Mouse (Mus musculus) skeletal muscle tissue, postnatal 0 days (tissue): ENCODE results near the gene Psg19. TPM values are rescaled to one million over a fixed set of nuclear protein-coding genes. Genes with fewer than 3 reads are reported as not detected.

Source experiments
- polyA plus RNA-seq: library from polyadenylated mRNA; unstranded; fragments of >200 nt; fragmentation: Nextera tagmentation; extraction: Ambion mirVana; gene quantifications from 2 replicates; pipeline ENCODE4 v1.2.1, GENCODE M21; 2015

Gene Psg19
- not detected in 2 replicates for polyA plus RNA-seq

DNA sequence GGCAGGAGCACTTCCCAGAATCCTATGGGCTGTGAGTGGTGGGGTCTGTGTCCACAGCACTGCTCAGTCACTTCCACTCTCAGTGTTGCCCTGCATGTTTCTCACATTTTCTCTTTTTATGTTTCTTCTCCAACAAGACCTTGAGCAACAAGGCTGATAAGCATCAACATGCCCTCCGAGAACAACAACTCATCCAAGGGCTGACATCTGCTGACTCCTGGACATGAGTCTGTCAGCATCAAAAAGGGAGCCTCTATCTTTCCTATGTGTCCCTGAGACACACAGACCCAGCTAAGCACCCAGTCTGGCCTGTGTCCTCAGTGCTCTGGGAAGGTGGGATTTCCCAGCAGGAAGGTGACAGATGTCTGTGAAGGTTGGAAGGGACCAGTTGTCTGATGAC, at the start of gene Psg19:
Gene Psg19, minus strand, starts transcription at position 101 of the 400 bp plus-strand sequence.

DNA sequence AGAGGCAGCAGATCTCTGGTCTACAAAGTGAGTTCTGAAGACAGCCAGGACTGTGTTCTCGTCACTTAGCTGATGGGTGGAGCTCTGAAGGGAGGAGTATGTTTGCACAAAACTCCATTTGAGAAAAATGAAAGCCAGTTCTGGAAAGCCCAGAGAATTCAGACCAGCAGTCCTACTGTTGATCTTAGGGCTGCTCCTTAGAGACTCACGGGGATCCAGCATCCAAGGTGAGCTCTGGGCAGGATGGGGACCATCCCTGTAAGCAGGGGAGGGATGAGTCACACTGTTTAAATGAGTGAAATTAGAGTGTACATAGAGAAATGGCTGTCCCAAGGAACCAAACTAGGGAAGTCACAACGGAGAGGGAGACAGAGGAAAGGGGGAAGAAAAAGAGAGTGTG, 41.5 kb upstream of the Psg19 start, which contains the start of gene Mill2:
Gene Mill2, plus strand, starts transcription at position 102 of the 400 bp plus-strand sequence.

DNA sequence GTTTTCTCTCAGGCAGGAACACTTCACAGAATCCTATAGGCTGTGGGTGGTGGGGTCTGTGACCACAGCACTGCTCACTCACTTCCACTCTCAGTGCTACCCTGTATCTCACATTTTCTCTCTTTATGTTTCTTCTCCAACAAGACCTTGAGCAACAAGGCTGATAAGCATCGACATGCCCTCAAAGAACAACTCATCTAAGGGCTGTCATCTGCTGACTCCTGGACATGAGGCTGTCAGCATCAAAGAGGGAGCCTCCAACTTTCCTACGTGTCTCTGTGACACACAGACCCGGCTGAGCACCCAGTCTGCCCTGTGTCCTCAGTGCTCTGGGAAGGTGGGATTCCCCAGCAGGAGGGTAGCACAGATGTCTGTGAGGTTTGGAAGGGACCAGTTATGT, 23.2 kb upstream of the Psg19 start, which contains the start of gene Psg17:
Gene Psg17, minus strand, starts transcription at position 101 of the 400 bp plus-strand sequence.

Other genes with a start within 250 kb of the Psg19 start
- not detected in 2 replicates for gene Psg27, start 231.2 kb downstream of the Psg19 start, polyA plus RNA-seq
- not detected in 2 replicates for gene Psg23, start 182.0 kb downstream of the Psg19 start, polyA plus RNA-seq
- not detected in 2 replicates for gene Psg21, start 141.8 kb downstream of the Psg19 start, polyA plus RNA-seq
- gene Psg20, start 112.3 kb downstream of the Psg19 start, polyA plus RNA-seq = not detected in 2 replicates
- not detected in 2 replicates for gene Psg22, start 80.4 kb downstream of the Psg19 start, polyA plus RNA-seq
- gene Psg17, start 23.1 kb upstream of the Psg19 start, polyA plus RNA-seq = not detected in 2 replicates
- 0.94 and 1.0 TPM in 2 replicates for gene Mill2, start 41.4 kb upstream of the Psg19 start, polyA plus RNA-seq
- 1.4 and 1.9 TPM in 2 replicates for gene Pglyrp1, start 72.8 kb upstream of the Psg19 start, polyA plus RNA-seq
- 11.4 and 14.7 TPM in 2 replicates for gene Ccdc61, start 111.9 kb upstream of the Psg19 start, polyA plus RNA-seq
- gene Nova2, start 127.4 kb upstream of the Psg19 start, polyA plus RNA-seq = 0.29 and 0.33 TPM in 2 replicates
- gene Nanos2, start 188.9 kb upstream of the Psg19 start, polyA plus RNA-seq = not detected in 2 replicates
- gene Mypop, start 192.7 kb upstream of the Psg19 start, polyA plus RNA-seq = 1.3 and 1.5 TPM in 2 replicates
- 12.3 and 16.4 TPM in 2 replicates for gene Irf2bp1, start 205.5 kb upstream of the Psg19 start, polyA plus RNA-seq
- gene Foxa3, start 225.0 kb upstream of the Psg19 start, polyA plus RNA-seq = 0.22 TPM in 1 of 2 replicates, not detected in the other
- gene Sympk, start 225.9 kb upstream of the Psg19 start, polyA plus RNA-seq = 16.8 and 18.7 TPM in 2 replicates